In genomic region chr17:6696521-6696920, GRCm38 (mm10) we compare ENCODE assay signal across 10 mouse cellular contexts. TPM values are rescaled to one million over a fixed set of nuclear protein-coding genes. Genes with fewer than 3 reads are reported as not detected.
DNase-seq lines count a peak whose midpoint lies in the region; ATAC-seq lines count a peak whose summit lies in the region.
"Not testable (repeated sequence)": the region's sequence is repeated elsewhere in the genome, so short reads cannot be mapped to it uniquely, and the experiment has no call there.
"Had no signal": no experiment of that assay in that cellular context is flagged by ENCODE, and none has a peak within 500 bp of the region (broad histone marks: within the 10 kb centered on the region; RNA-seq: fewer than 3 reads in every experiment).

No protein-coding gene starts in this region.

- DNase-seq in ES-E14 (ENCODE audit: low read depth, low spot score); midbrain, embryonic 11.5 days (ENCODE audit: low spot score, missing footprints): not testable (repeated sequence)
- DNase-seq in forebrain, embryonic 10.5 days (ENCODE audit: extremely low spot score, low spot score), result peak; percentile 7
- peak; percentile 54 for DNase-seq in heart, embryonic 10.5 days (ENCODE audit: low spot score)

- not testable (repeated sequence) for H3K4me3 ChIP-seq in ES-E14 (ENCODE audit: insufficient read depth in 1 of 2, low read depth in 1 of 2, low read length in 2 of 2, poor library complexity in 1 of 2, severe bottlenecking in 1 of 2); forebrain, embryonic 10.5 days; heart, embryonic 10.5 days; hindbrain, embryonic 13.5 days; limb, embryonic 12.5 days (replicated peaks); midbrain, embryonic 11.5 days (ENCODE audit: low read depth, low read length); stomach, embryonic 16.5 days (replicated peaks; ENCODE audit: low read length)

- H3K9ac ChIP-seq in ES-E14 (ENCODE audit: insufficient read depth, low read depth, low read length, poor library complexity, severe bottlenecking), result peak overlapping the region; percentile 16; the same call in 1 of the 2 replicates
- not testable (repeated sequence) for H3K9ac ChIP-seq in hindbrain, embryonic 13.5 days; limb, embryonic 12.5 days (replicated peaks); midbrain, embryonic 11.5 days (ENCODE audit: low read length); stomach, embryonic 16.5 days (ENCODE audit: low read length)

- H3K4me1 ChIP-seq in ES-E14 (ENCODE audit: control insufficient read depth in 2 of 2, insufficient read depth in 2 of 2, low read length in 2 of 2, poor library complexity in 1 of 2); forebrain, embryonic 10.5 days; heart, embryonic 10.5 days; hindbrain, embryonic 13.5 days (replicated peaks); limb, embryonic 12.5 days (replicated peaks); midbrain, embryonic 11.5 days (ENCODE audit: control insufficient read depth, insufficient read depth, low read length); stomach, embryonic 16.5 days (ENCODE audit: control insufficient read depth, insufficient read depth, low read length): not testable (repeated sequence)

- not testable (repeated sequence) for H3K27ac ChIP-seq in ES-E14 (ENCODE audit: insufficient read depth, low read depth, low read length, poor library complexity, severe bottlenecking); forebrain, embryonic 10.5 days; heart, embryonic 10.5 days; hindbrain, embryonic 13.5 days; limb, embryonic 12.5 days; midbrain, embryonic 11.5 days (ENCODE audit: low read depth, low read length); stomach, embryonic 16.5 days (ENCODE audit: low read length)

- not testable (repeated sequence) for H3K27me3 ChIP-seq in forebrain, embryonic 10.5 days (ENCODE audit: poor library complexity, severe bottlenecking); heart, embryonic 10.5 days (ENCODE audit: insufficient read depth, poor library complexity, severe bottlenecking); hindbrain, embryonic 13.5 days; limb, embryonic 12.5 days; midbrain, embryonic 11.5 days (ENCODE audit: control insufficient read depth, insufficient read depth, low read length); stomach, embryonic 16.5 days (ENCODE audit: control insufficient read depth, insufficient read depth, low read length)

- H3K9me3 ChIP-seq in ES-E14 (ENCODE audit: control insufficient read depth, insufficient read depth, low read depth, low read length); forebrain, embryonic 10.5 days; heart, embryonic 10.5 days; hindbrain, embryonic 13.5 days; limb, embryonic 12.5 days; midbrain, embryonic 11.5 days (ENCODE audit: control insufficient read depth, low read length); stomach, embryonic 16.5 days (replicated peaks; ENCODE audit: control insufficient read depth, low read length): not testable (repeated sequence)

- not testable (repeated sequence) for H3K4me2 ChIP-seq in hindbrain, embryonic 13.5 days; limb, embryonic 12.5 days; midbrain, embryonic 11.5 days; stomach, embryonic 16.5 days (ENCODE audit: low read depth, low read length)

- 0 out of 2 replicates have a peak, but pooled peaks have one; percentile 14 for ATAC-seq in hindbrain, embryonic 13.5 days (ENCODE audit: low FRiP score)
- ATAC-seq in limb, embryonic 12.5 days (ENCODE audit: insufficient number of reproducible peaks, insufficient read depth, low FRiP score, low TSS enrichment, low read depth), result 0 out of 2 replicates have a peak, but pooled peaks have one; percentile 33
- ATAC-seq in midbrain, embryonic 11.5 days (ENCODE audit: low FRiP score), result 0 out of 2 replicates have a peak, but pooled peaks have one; percentile 10
- ATAC-seq in stomach, embryonic 16.5 days (ENCODE audit: insufficient read depth, low FRiP score), result peak; percentile 35; the same call in 1 of the 2 replicates

- 63% methylated on average over 8 of the region's 8 CpGs for WGBS in forebrain, embryonic 10.5 days
- 51% methylated on average over 8 of the region's 8 CpGs for WGBS in heart, embryonic 10.5 days
- WGBS in hindbrain, embryonic 13.5 days, result 63% methylated on average over 8 of the region's 8 CpGs
- 59% methylated on average over 8 of the region's 8 CpGs for WGBS in limb, embryonic 12.5 days
- WGBS in midbrain, embryonic 11.5 days, result 59% methylated on average over 8 of the region's 8 CpGs
- WGBS in stomach, embryonic 16.5 days, result 48% methylated on average over 8 of the region's 8 CpGs

- in situ Hi-C loops in ES-E14 (cut with MboI; ENCODE audit: low sequenced_read_pairs in 2 of 2, unreplicated experiment in 2 of 2), result not testable (repeated sequence)

- not testable (repeated sequence) for H3K36me3 ChIP-seq in ES-E14 (ENCODE audit: control insufficient read depth, insufficient read depth, low read length, poor library complexity, severe bottlenecking); forebrain, embryonic 10.5 days (replicated peaks); heart, embryonic 10.5 days; hindbrain, embryonic 13.5 days; limb, embryonic 12.5 days; midbrain, embryonic 11.5 days (ENCODE audit: control insufficient read depth, insufficient read depth, low read length); stomach, embryonic 16.5 days (ENCODE audit: control insufficient read depth, insufficient read depth, low read length)

RNA-seq across cellular contexts. Expression of gene Sytl3, which starts 37.6 kb away (rescaled TPM):
- total RNA-seq in ES-E14 (2012; rRNA removed), result 4.1 and 7.0 TPM in 2 replicates
- 0.24 TPM in 1 of 2 replicates, not detected in the other for polyA plus RNA-seq in forebrain, embryonic 10.5 days (2016; fragmentation: Nextera tagmentation; extraction: Ambion mirVana)
- polyA plus RNA-seq in heart, embryonic 10.5 days (2016; fragmentation: Nextera tagmentation; extraction: Ambion mirVana), result 0.06 and 0.25 TPM in 2 replicates
- 0.40 and 0.78 TPM in 2 replicates for polyA plus RNA-seq in hindbrain, embryonic 13.5 days (2015; fragmentation: Nextera tagmentation; extraction: Ambion mirVana)
- polyA plus RNA-seq in limb, embryonic 12.5 days (2016; fragmentation: Nextera tagmentation; extraction: Ambion mirVana), result not detected in 2 replicates
- not detected in 2 replicates for polyA plus RNA-seq in midbrain, embryonic 11.5 days (2014; fragmentation: Nextera tagmentation; extraction: Ambion mirVana)
- 1.1 and 1.3 TPM in 2 replicates for polyA plus RNA-seq in stomach, embryonic 16.5 days (2015; fragmentation: Nextera tagmentation; extraction: Ambion mirVana)
- polyA plus RNA-seq: embryonic facial prominence, embryonic 10.5 days; heart, embryonic 13.5 days; Patski had no signal

RNA-seq across cellular contexts. Expression of gene Dynlt1f, which starts 40.8 kb away (rescaled TPM):
- total RNA-seq in ES-E14 (2012; rRNA removed), result 164 and 165 TPM in 2 replicates
- 291 and 301 TPM in 2 replicates for polyA plus RNA-seq in forebrain, embryonic 10.5 days (2016; fragmentation: Nextera tagmentation; extraction: Ambion mirVana)
- polyA plus RNA-seq in heart, embryonic 10.5 days (2016; fragmentation: Nextera tagmentation; extraction: Ambion mirVana), result 242 and 244 TPM in 2 replicates
- polyA plus RNA-seq in hindbrain, embryonic 13.5 days (2015; fragmentation: Nextera tagmentation; extraction: Ambion mirVana), result 338 and 340 TPM in 2 replicates
- polyA plus RNA-seq in limb, embryonic 12.5 days (2016; fragmentation: Nextera tagmentation; extraction: Ambion mirVana), result 312 and 326 TPM in 2 replicates
- 302 and 308 TPM in 2 replicates for polyA plus RNA-seq in midbrain, embryonic 11.5 days (2014; fragmentation: Nextera tagmentation; extraction: Ambion mirVana)
- polyA plus RNA-seq in stomach, embryonic 16.5 days (2015; fragmentation: Nextera tagmentation; extraction: Ambion mirVana), result 211 and 215 TPM in 2 replicates
